Mouse (Mus musculus) small intestine, adult 2 months (tissue): ENCODE measurements at regions not wholly inside any gene's neighbourhood (a gene's known extent, or its start where the extent isn't known, plus 50 kb on each side); places are given as distances from the start of the nearest gene placed in this dataset.

Experiments
- CTCF ChIP-seq: fragments of 200-500 bp; IDR thresholded peaks from 2 replicates; pipeline ENCODE4 v1.5.1; 2012; ENCODE audit warnings: low read depth, mild to moderate bottlenecking, control low read depth, inconsistent platforms, low read length, moderate library complexity, mixed read lengths; ENCODE audit not compliant: insufficient replicate concordance, insufficient read length; ENCODE audit errors: extremely low read depth
- POLR2A ChIP-seq: fragments of 200-500 bp; IDR thresholded peaks from 2 replicates; pipeline ENCODE4 v1.6.1; 2012; ENCODE audit warnings: low read depth, mild to moderate bottlenecking, control low read depth, inconsistent platforms, low read length, moderate library complexity

- peak; percentile 3; the same call in 1 of the 2 replicates for TF ChIP-seq POLR2A
- TF ChIP-seq CTCF: no peak
Measured at GRCm38 (mm10) chr5:118331286-118331607, 86.2 kb downstream of the 2410131K14Rik start.
